ENCODE assay signal across 1 mouse cellular context in genomic region chr2:156089799-156090198, GRCm38 (mm10).
TF ChIP-seq lines count a peak whose summit lies in the region.

No protein-coding gene starts in this region.

TF ChIP-seq in CH12.LX, 34 proteins besides CTCF, POLR2A, EP300 and RAD21:
- TF ChIP-seq ELF1 (IDR thresholded peaks at IDR 0.05; ENCODE audit: low read depth, low read length), result no peak
- TF ChIP-seq ZC3H11A (IDR thresholded peaks at IDR 0.05; ENCODE audit: low read depth, low read length), result no peak
- TF ChIP-seq CHD1 (IDR thresholded peaks at IDR 0.05; ENCODE audit: low read depth, low read length), result no peak
- TF ChIP-seq PAX5 (IDR thresholded peaks at IDR 0.05; ENCODE audit: low read length), result no peak
- TF ChIP-seq JUN (IDR thresholded peaks at IDR 0.05; ENCODE audit: insufficient read depth, low read depth, low read length), result 0 out of 2 replicates have a peak, but pooled peaks have one; percentile 18
- TF ChIP-seq JUND (conservative IDR thresholded peaks at IDR 0.05; ENCODE audit: low read depth, low read length), result peak; percentile 35; the same call in 1 of the 2 replicates
- TF ChIP-seq GABPA (IDR thresholded peaks at IDR 0.05; ENCODE audit: insufficient replicate concordance, low read depth, low read length), result no peak
- TF ChIP-seq SMC3 (IDR thresholded peaks at IDR 0.05; ENCODE audit: low read depth, low read length), result no peak
- no peak for TF ChIP-seq MEF2A (IDR thresholded peaks at IDR 0.05; ENCODE audit: borderline replicate concordance, low read depth, low read length)
- TF ChIP-seq SIN3A (IDR thresholded peaks at IDR 0.05; ENCODE audit: low read length), result no peak
- no peak for TF ChIP-seq E2F4 (IDR thresholded peaks at IDR 0.05; ENCODE audit: insufficient replicate concordance, low read depth, low read length)
- no peak for TF ChIP-seq MAZ (IDR thresholded peaks at IDR 0.05; ENCODE audit: low read depth, low read length)
- no peak for TF ChIP-seq MXI1 (IDR thresholded peaks at IDR 0.05; ENCODE audit: low read depth, low read length)
- TF ChIP-seq USF2 (conservative IDR thresholded peaks at IDR 0.05; ENCODE audit: low read depth, low read length), result no peak
TF ChIP-seq in CH12.LX: peak in this region for 2.
